Comparison of ENCODE assay signal across 12 mouse cellular contexts in the genomic region with DNA sequence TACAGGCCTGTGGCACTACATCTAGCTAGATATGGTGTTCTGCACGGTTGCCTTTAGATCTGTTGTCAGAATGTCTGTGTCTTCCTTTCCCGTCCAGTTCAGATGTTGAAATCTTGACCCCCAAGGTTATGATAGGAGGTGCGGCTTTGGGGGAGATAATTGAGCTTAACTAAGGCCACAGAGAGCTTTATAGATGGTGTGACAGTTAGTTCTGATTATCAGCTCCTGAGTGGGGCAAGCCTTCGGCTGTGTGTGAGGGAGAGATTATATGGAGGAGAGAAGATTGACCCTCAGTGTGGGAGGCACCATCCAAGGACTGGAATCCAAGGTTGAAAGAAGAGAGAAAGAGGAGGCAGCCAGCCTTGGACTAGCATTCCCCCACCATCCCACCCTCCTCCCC. TPM values are rescaled to one million over a fixed set of nuclear protein-coding genes. Genes with fewer than 3 reads are reported as not detected.
"Had no signal": no experiment of that assay in that cellular context is flagged by ENCODE, and none has a peak within 500 bp of the region (broad histone marks: within the 10 kb centered on the region; RNA-seq: fewer than 3 reads in every experiment).

No protein-coding gene starts in this region.

- H3K36me3 ChIP-seq: limb, embryonic 10.5 days; midbrain, embryonic 12.5 days had no signal

- H3K4me3 ChIP-seq: left cerebral cortex, adult 2 months; limb, embryonic 10.5 days; megakaryocyte, embryonic 14.5 days; midbrain, embryonic 12.5 days had no signal

- H3K27me3 ChIP-seq: midbrain, embryonic 12.5 days had no signal

- H3K4me2 ChIP-seq: midbrain, embryonic 12.5 days had no signal

- ATAC-seq: intestine, embryonic 16.5 days; lung, postnatal 0 days had no signal

- H3K9me3 ChIP-seq: limb, embryonic 10.5 days; megakaryocyte, embryonic 14.5 days; midbrain, embryonic 12.5 days had no signal

- DNase-seq: kidney, adult 8-10 months; kidney, postnatal 25 days; lung, adult 2 months; lung, postnatal 4 days; thymus, postnatal 4 days had no signal

- H3K27ac ChIP-seq: left cerebral cortex, adult 2 months; limb, embryonic 10.5 days; midbrain, embryonic 12.5 days; stomach, postnatal 0 days had no signal

- H3K9ac ChIP-seq: midbrain, embryonic 12.5 days had no signal

RNA-seq across cellular contexts. Expression of a gene that starts 46.8 kb away (rescaled TPM):
- polyA plus RNA-seq: lung, postnatal 0 days had no signal
